Mouse (Mus musculus) cerebellum, postnatal 10 days (tissue): ENCODE measurements around the gene Cyb5r1.
A peak's percentile ranks its signal among the peaks of the same experiment; 100 is the strongest.
"Not testable (repeated sequence)": the region's sequence is repeated elsewhere in the genome, so short reads cannot be mapped to it uniquely, and the experiment has no call there.

Source experiments
- DNase-seq, 2 experiments: peaks; one replicate each; pipeline ENCODE4 v3.0.0; 2021; ENCODE audit warnings: mixed read lengths in 2 of 2

The Cyb5r1 gene

GRCm38 (mm10) chr1:134414501-134415167, 9.3 kb downstream of the Cyb5r1 start:
- DNase-seq: no peak

- peak; percentile 99 for DNase-seq
Observed at GRCm38 (mm10) chr1:134415168-134415831, 9.9 kb downstream of the Cyb5r1 start, which contains the start of gene Adipor1. Adipor1 (plus strand) TSS chr1:134415378.

- no peak for DNase-seq
Observed at GRCm38 (mm10) chr1:134418414-134418975, 13.1 kb downstream of the Cyb5r1 start.

- DNase-seq: no peak
Observed at GRCm38 (mm10) chr1:134419176-134419575, 13.8 kb downstream of the Cyb5r1 start.

GRCm38 (mm10) chr1:134419751-134420458, 14.5 kb downstream of the Cyb5r1 start:
- no peak for DNase-seq

- DNase-seq: no peak
Observed at GRCm38 (mm10) chr1:134423911-134424310, 18.6 kb downstream of the Cyb5r1 start.

GRCm38 (mm10) chr1:134426289-134426688, 20.9 kb downstream of the Cyb5r1 start:
- DNase-seq: no peak

- DNase-seq: no peak
Observed at GRCm38 (mm10) chr1:134433002-134433401, 27.6 kb downstream of the Cyb5r1 start.

- DNase-seq: no peak
Observed at GRCm38 (mm10) chr1:134433473-134433872, 28.1 kb downstream of the Cyb5r1 start.

GRCm38 (mm10) chr1:134435414-134435813, 30.1 kb downstream of the Cyb5r1 start:
- DNase-seq: peak; percentile 49 to 56

GRCm38 (mm10) chr1:134440437-134440836, 35.1 kb downstream of the Cyb5r1 start:
- no peak for DNase-seq

GRCm38 (mm10) chr1:134441737-134442136, 36.4 kb downstream of the Cyb5r1 start:
- DNase-seq: not testable (repeated sequence)

GRCm38 (mm10) chr1:134442394-134442793, 37.0 kb downstream of the Cyb5r1 start:
- DNase-seq: no peak

- DNase-seq: not testable (repeated sequence)
Observed at GRCm38 (mm10) chr1:134443288-134443687, 37.9 kb downstream of the Cyb5r1 start.

GRCm38 (mm10) chr1:134445418-134445817, 40.1 kb downstream of the Cyb5r1 start:
- no peak for DNase-seq

GRCm38 (mm10) chr1:134448537-134448936, 43.2 kb downstream of the Cyb5r1 start:
- DNase-seq: not testable (repeated sequence)

GRCm38 (mm10) chr1:134450201-134450600, 44.8 kb downstream of the Cyb5r1 start:
- DNase-seq: no peak

- DNase-seq: peak; percentile 67 to 68
Observed at GRCm38 (mm10) chr1:134450986-134451385, 45.6 kb downstream of the Cyb5r1 start.

GRCm38 (mm10) chr1:134454904-134455824, 49.8 kb downstream of the Cyb5r1 start, which contains the start of gene Klhl12:
Klhl12 (plus strand) TSS chr1:134455531.
- peak; percentile 99 for DNase-seq

GRCm38 (mm10) chr1:134456060-134456459, 50.7 kb downstream of the Cyb5r1 start:
- peak in 1 of 2 experiments; percentile 5 for DNase-seq

GRCm38 (mm10) chr1:134458139-134458727, 52.9 kb downstream of the Cyb5r1 start:
- no peak for DNase-seq
